Mouse (Mus musculus): ENCODE measurements at regions not wholly inside any gene's neighbourhood (a gene's known extent, or its start where the extent isn't known, plus 50 kb on each side); places are given as distances from the start of the nearest gene placed in this dataset.

DNA sequence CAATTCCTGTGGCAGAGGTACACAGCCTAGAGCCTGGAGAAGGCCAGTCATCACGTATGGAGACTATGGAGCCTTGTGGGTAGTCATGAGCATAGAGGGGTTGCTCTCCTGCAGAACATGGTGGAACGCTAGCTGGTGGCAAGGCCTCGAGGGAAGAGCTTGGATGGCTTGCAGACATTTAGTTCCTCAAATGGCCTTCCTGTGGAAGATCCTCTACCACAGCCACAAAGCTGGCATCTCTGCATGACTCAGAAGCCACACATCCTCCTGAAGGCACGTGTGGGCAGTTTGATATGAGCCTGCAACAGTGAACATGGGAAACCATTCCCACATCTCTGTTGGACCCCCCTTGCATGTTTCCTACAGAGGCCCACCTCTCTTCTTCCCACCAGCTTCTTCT is 547.9 kb upstream of the Lrrc6 start:
- ATAC-seq (ENCODE audit: low FRiP score, low read depth): no peak
- Histone ChIP-seq H3K4me1 (no peaks in the 10 kb centered on the region), H3K4me2 (replicated peaks) (no peak overlapping the region)

DNA sequence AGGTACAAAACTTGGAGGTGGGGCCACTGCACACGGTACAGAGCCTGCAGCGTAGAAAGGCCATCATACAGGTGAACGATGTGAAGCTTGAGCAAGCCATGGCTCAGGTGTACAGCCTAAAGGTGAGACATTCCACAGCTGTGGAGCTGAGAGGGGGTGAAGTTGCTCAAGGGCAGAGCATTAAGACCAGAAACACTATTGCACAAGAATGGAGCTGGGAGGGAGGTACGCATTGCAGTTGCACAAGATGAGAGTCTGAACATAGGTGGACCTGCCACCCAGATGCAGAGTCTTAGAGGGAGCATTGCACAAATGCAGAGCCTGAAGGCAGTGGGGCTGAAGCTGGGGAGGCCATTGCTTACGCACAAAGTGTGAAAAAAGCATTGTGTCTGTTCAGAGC is 547.4 kb upstream of the Lrrc6 start:
- H3K4me3 ChIP-seq: no peak overlapping the region
- 92% methylated on average over 5 of the region's 5 CpGs for WGBS
- ATAC-seq (ENCODE audit: low FRiP score, low read depth): no peak

More for the DNA sequence above, 547.9 kb upstream of the Lrrc6 start:
- 90% methylated on average over 4 of the region's 4 CpGs for whole genome bisulfite sequencing
- H3K9me3 ChIP-seq: no peaks in the 10 kb centered on the region
- H3K27me3 ChIP-seq (replicated peaks): no peaks in the 10 kb centered on the region
- H3K9ac ChIP-seq: no peak overlapping the region
- no peak overlapping the region for H3K4me3 ChIP-seq
- H3K27ac ChIP-seq: no peak overlapping the region
- H3K36me3 ChIP-seq: no peaks in the 10 kb centered on the region

DNA sequence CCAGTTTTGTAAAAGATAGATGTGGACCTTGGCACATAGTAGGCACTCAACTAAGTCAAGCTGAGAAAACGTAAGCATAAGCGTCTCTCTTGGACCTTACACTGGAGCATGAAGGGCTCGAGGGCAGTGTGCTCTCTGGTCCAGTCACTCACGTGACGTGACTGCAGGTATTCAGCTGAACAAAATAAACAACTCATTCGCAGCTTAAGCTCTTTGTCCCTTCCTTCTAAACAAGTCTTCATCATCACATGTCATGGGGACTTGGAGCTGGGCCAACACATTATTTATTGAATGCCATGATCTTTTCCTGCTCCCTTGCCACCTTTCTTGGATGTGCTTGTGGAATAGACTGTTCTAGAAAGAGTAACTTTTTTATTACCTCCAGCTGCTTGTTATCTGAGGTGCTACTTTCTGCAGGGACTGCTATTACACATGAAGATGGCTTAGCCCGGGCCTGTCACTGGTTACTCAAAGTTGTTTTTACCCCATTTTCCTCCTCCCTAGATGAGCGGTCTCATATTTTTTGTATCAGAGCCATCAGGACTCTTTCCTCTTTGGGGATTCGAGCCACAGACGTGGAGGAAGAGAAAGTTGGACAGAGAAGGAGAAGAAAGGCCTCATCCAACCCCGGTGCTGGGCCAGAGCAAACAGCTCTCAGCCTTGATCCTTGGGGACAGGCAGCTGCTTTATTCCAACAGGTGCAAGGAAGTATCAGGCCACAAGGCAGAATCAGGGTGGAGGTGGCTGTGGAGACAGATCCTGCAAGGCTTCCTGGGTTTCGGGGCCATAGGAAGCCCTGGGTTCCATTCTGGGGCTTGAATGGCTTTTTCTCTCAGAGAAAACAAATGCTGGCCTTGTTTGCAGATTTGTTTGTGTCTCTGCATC is 545.5 kb upstream of the Lrrc6 start:
- H3K4me1 ChIP-seq: no peaks in the 10 kb centered on the region
- H3K36me3 ChIP-seq: no peaks in the 10 kb centered on the region
- ATAC-seq (ENCODE audit: low FRiP score, low read depth): no peak
- no peak overlapping the region for H3K4me2 ChIP-seq (replicated peaks)
- no peak overlapping the region for H3K9ac ChIP-seq
- no peak overlapping the region for H3K27ac ChIP-seq
- H3K4me3 ChIP-seq: no peak overlapping the region
- no peaks in the 10 kb centered on the region for H3K27me3 ChIP-seq (replicated peaks)
- WGBS: 82% methylated on average over 12 of the region's 12 CpGs
- H3K9me3 ChIP-seq: no peaks in the 10 kb centered on the region

More for the DNA sequence above, 547.4 kb upstream of the Lrrc6 start:
- Histone ChIP-seq H3K36me3 (no peaks in the 10 kb centered on the region), H3K27me3 (replicated peaks) (no peaks in the 10 kb centered on the region), H3K9ac (no peak overlapping the region), H3K4me1 (no peaks in the 10 kb centered on the region), H3K4me2 (replicated peaks) (no peak overlapping the region), H3K9me3 (no peaks in the 10 kb centered on the region), H3K27ac (no peak overlapping the region)

DNA sequence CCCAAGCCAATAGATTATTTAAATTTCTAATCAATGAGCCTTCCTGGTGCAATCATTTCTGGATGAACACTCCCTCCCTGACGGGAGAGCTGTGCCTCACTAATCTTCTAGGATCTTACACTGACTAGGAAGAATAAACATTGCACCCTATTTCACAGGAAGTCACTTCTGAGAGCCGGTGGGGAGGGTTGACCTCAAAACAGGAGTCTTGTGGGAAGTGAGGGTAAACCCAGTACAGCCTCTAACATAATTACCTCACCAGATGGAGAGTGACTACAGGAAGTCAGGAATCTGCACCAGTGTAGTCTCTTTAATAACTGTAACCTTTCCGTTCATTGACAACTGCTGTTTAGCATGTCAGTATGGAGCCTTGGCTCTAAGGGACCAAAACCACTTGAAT is 544.6 kb upstream of the Lrrc6 start:
- no peak overlapping the region for H3K4me2 ChIP-seq (replicated peaks)
- H3K4me1 ChIP-seq: 0 out of 2 replicates have a peak, but pooled peaks cover 3% of the 10 kb centered on the region
- H3K36me3 ChIP-seq: no peaks in the 10 kb centered on the region
- H3K27me3 ChIP-seq (replicated peaks): no peaks in the 10 kb centered on the region
- H3K9ac ChIP-seq: no peak overlapping the region
- H3K4me3 ChIP-seq: no peak overlapping the region
- no peaks in the 10 kb centered on the region for H3K9me3 ChIP-seq
- H3K27ac ChIP-seq: no peak overlapping the region
- ATAC-seq (ENCODE audit: low FRiP score, low read depth): no peak
- 64% methylated on average over 3 of the region's 3 CpGs for WGBS

DNA sequence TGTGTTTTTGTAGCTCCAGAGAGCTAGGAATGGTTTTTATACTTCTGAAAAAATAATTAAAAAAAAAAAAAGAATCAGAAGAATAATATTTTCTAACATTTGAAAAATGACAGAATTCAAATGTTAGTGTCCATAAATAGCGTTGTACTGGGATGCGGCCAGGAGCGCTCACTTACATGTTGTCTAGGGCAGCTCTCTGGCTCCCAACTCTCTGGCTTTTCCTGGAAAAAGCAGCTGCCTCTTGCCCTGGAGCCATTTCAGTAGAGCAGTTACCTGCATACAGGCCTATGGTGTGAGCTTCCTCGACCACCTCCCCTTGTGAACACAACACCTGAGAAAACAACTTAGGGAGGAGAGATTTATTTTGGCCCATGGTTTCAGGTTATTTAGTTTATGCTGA is 544.1 kb upstream of the Lrrc6 start:
- no peaks in the 10 kb centered on the region for H3K9me3 ChIP-seq
- H3K4me3 ChIP-seq: no peak overlapping the region
- H3K27ac ChIP-seq: no peak overlapping the region
- no peaks in the 10 kb centered on the region for H3K27me3 ChIP-seq (replicated peaks)
- no peak overlapping the region for H3K4me2 ChIP-seq (replicated peaks)
- no peak for ATAC-seq (ENCODE audit: low FRiP score, low read depth)
- no peaks in the 10 kb centered on the region for H3K36me3 ChIP-seq
- H3K9ac ChIP-seq: no peak overlapping the region
- 87% methylated on average over 4 of the region's 4 CpGs for WGBS
- 0 out of 2 replicates have a peak, but pooled peaks cover 7% of the 10 kb centered on the region for H3K4me1 ChIP-seq

DNA sequence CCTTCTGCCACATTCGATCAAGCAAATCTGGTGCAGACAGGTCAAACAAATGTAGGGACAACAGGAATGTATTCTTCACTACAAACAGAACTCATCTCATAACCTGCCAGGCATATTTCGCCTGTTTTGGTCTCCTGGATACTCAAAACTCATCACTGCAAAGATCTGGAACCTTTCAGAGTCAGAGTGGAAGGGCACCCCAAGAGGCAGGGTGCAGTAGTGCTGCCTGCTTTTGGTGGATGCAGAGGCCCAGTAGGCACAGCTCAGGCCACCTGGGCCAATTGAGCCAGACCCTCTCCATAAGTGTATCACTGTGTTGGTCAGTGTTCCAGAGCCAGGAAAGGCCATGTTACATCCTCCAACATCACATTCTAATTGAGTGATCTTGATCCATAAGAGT is 541.4 kb upstream of the Lrrc6 start:
- Histone ChIP-seq H3K27me3 (replicated peaks) (no peaks in the 10 kb centered on the region), H3K4me1 (peaks cover 13% of the 10 kb centered on the region; the same call in 1 of the 2 replicates), H3K36me3 (no peaks in the 10 kb centered on the region), H3K9me3 (no peaks in the 10 kb centered on the region), H3K4me3 (no peak overlapping the region), H3K9ac (no peak overlapping the region), H3K27ac (no peak overlapping the region), H3K4me2 (replicated peaks) (no peak overlapping the region)
- WGBS: 82% methylated on average over 2 of the region's 2 CpGs
- no peak for ATAC-seq (ENCODE audit: low FRiP score, low read depth)

DNA sequence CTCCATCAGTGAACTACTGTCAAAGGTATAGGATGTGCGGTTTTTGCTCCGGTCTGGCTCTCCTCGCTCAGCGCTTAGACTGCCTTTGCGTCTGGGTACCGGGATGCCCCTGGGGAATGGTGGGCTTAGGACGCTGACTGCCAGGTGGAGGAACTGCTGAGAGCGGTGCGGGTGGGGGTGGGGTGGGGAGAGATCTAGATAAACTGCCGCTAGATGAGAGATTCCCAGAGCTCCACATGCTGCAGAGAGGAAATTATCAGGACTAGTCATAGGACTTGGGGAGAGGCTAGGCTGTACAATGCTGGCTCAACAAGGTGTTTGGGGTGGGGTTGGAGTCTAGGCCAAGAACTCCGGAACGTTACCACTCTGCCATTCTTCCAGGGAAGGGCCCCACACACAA is 539.5 kb upstream of the Lrrc6 start:
- ATAC-seq (ENCODE audit: low FRiP score, low read depth): peak; percentile 35; the same call in 1 of the 2 replicates
- peaks cover 13% of the 10 kb centered on the region; the same call in 1 of the 2 replicates for H3K4me1 ChIP-seq
- H3K4me2 ChIP-seq (replicated peaks): peak overlapping the region; percentile 63
- H3K9ac ChIP-seq: no peak overlapping the region
- H3K27ac ChIP-seq: no peak overlapping the region
- no peaks in the 10 kb centered on the region for H3K27me3 ChIP-seq (replicated peaks)
- H3K4me3 ChIP-seq: no peak overlapping the region
- no peaks in the 10 kb centered on the region for H3K36me3 ChIP-seq
- no peaks in the 10 kb centered on the region for H3K9me3 ChIP-seq
- WGBS: 61% methylated on average over 12 of the region's 12 CpGs

DNA sequence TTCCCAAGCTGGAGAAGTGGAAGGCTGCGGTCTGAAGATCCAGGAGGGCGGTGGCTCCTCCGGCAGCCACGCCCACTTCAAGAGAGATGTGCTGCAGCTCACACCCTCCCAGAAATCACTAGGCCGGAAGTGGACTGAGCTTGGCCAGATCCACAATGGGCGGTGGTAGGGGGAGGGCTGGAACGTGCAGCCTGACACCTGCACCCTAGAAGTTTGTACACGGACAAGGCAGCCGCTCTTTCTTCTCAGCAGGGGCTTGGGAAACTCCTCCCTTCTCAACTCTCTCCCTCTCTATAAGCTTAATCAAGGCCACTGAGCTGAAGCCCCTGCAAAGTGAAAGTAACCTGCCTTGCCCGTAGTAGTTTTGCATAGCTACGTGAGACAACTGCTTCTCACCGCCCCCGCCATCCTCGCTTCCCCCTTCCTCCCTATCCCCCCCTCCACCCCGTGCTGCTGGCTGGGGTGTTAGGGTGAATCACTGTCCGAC is 538.8 kb upstream of the Lrrc6 start:
- Histone ChIP-seq H3K9ac (0 out of 2 replicates have a peak overlapping the region, but pooled peaks have one; percentile 23), H3K4me2 (replicated peaks) (peak overlapping the region; percentile 63), H3K27me3 (replicated peaks) (no peaks in the 10 kb centered on the region), H3K27ac (no peak overlapping the region), H3K9me3 (no peaks in the 10 kb centered on the region), H3K4me1 (peaks cover 13% of the 10 kb centered on the region; the same call in 1 of the 2 replicates), H3K4me3 (peak overlapping the region; percentile 34), H3K36me3 (no peaks in the 10 kb centered on the region)
- peak; percentile 90 for ATAC-seq (ENCODE audit: low FRiP score, low read depth)
- 4% methylated on average over 16 of the region's 16 CpGs for WGBS

DNA sequence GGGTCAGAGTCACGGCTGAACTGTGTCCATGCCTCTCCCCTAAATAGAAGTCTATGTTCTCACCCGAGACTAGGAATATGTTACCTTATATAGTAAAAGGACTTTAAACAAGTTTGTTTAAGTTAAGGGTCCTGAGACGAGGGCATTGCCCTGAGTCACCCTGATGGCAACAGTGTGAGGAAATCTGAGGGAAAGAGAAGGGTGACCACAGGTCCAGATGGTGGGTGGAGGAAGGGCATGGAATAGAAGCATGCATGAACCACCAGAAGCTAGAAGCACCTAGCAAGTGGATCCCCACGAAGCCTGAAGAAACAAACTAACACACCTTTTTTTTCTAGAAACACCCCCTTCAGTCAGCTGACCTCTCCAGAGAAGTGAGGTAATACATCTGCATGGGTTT is 536.9 kb upstream of the Lrrc6 start:
- no peak overlapping the region for H3K4me3 ChIP-seq
- 80% methylated on average over 4 of the region's 4 CpGs for WGBS
- no peak overlapping the region for H3K9ac ChIP-seq
- no peak overlapping the region for H3K4me2 ChIP-seq (replicated peaks)
- H3K36me3 ChIP-seq: no peaks in the 10 kb centered on the region
- H3K27ac ChIP-seq: no peak overlapping the region
- no peak for ATAC-seq (ENCODE audit: low FRiP score, low read depth)
- H3K9me3 ChIP-seq: no peaks in the 10 kb centered on the region
- H3K27me3 ChIP-seq (replicated peaks): no peaks in the 10 kb centered on the region
- H3K4me1 ChIP-seq: peaks cover 13% of the 10 kb centered on the region; the same call in 1 of the 2 replicates

DNA sequence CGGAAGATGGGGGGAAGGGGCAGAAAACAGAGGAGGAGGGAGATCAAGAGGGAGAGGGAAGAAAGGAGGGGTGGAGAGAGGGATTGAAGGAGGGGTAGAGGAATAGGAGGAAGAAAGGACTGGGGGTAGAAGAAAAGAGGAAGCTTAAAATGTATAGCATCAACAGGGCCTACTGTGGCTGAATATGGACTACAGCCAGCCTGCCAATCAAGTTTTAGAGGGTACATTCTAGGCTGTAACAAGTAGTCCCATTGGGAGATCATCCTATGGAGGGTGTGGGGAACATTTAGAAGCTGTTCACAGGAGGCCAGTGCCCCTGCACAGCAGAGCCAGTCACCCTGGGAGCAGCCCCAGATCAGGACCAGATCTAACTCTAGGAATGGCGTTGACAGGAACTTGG is 535.6 kb upstream of the Lrrc6 start:
- no peaks in the 10 kb centered on the region for H3K9me3 ChIP-seq
- no peak overlapping the region for H3K4me2 ChIP-seq (replicated peaks)
- H3K4me1 ChIP-seq: peaks cover 13% of the 10 kb centered on the region; the same call in 1 of the 2 replicates
- no peak overlapping the region for H3K27ac ChIP-seq
- no peak for ATAC-seq (ENCODE audit: low FRiP score, low read depth)
- H3K27me3 ChIP-seq (replicated peaks): no peaks in the 10 kb centered on the region
- 66% methylated on average over 2 of the region's 2 CpGs for WGBS
- no peak overlapping the region for H3K9ac ChIP-seq
- H3K4me3 ChIP-seq: no peak overlapping the region
- no peaks in the 10 kb centered on the region for H3K36me3 ChIP-seq

DNA sequence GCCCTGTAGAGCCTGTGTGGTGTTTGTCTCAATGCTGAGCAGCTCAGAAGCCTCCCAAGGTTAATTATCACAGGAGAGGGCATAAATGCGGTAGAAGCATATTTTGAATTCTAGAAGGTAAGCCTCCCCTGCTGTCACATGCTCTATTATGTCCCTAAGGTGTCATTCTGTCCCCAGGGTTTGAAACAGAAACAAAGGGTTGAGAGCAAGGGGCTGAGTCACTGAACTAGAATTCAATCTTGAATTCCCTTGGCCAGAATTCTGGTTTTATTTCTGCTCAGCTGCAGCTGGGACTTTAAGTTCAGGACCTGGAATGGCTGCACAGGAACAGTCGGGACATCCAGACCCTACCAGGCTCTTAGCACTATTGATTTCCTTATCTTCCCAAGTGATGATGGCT is 533.2 kb upstream of the Lrrc6 start:
- no peak for ATAC-seq (ENCODE audit: low FRiP score, low read depth)
- H3K4me3 ChIP-seq: no peak overlapping the region
- no peaks in the 10 kb centered on the region for H3K36me3 ChIP-seq
- no peaks in the 10 kb centered on the region for H3K27me3 ChIP-seq (replicated peaks)
- H3K4me2 ChIP-seq (replicated peaks): no peak overlapping the region
- no peak overlapping the region for H3K27ac ChIP-seq
- peaks cover under 1% of the 10 kb centered on the region; the same call in 1 of the 2 replicates for H3K4me1 ChIP-seq
- H3K9me3 ChIP-seq: no peaks in the 10 kb centered on the region
- WGBS: 80% methylated on average over 2 of the region's 2 CpGs
- no peak overlapping the region for H3K9ac ChIP-seq

DNA sequence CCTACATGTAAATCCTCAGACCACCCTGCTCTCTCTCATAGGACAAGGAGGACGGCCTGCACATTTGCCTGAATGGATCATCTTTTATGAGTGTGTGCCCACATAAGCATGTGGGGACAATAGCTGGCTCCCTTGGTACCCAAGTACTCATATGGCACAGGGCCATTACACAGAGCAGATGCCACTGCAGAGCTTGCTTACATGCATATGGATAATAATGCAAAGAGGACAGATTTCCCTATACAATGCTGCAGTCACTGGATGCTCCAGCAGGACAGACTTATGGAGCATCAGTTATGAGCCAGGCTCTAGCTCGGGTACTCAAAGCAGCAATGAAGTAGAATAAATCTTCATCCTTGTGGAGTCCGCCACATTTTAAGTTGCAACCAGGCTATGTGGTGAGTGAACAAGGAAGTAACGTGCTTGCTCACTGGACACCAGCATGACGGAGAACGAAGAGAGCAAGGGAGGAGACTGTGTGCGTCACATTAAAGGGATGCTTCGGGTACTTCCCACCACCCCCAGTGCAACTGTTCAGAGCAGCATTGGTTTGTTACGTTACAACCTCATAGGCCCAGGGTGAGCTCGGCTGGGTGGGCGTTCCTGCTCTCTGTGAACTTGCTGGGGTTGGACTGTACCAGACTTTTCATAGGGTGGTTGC is 531.3 kb upstream of the Lrrc6 start:
- H3K4me2 ChIP-seq (replicated peaks): no peak overlapping the region
- no peak overlapping the region for H3K4me3 ChIP-seq
- H3K9ac ChIP-seq: no peak overlapping the region
- H3K27ac ChIP-seq: no peak overlapping the region
- H3K36me3 ChIP-seq: no peaks in the 10 kb centered on the region
- no peaks in the 10 kb centered on the region for H3K4me1 ChIP-seq
- no peak for ATAC-seq (ENCODE audit: low FRiP score, low read depth)
- no peaks in the 10 kb centered on the region for H3K9me3 ChIP-seq
- WGBS: 88% methylated on average over 11 of the region's 11 CpGs
- no peaks in the 10 kb centered on the region for H3K27me3 ChIP-seq (replicated peaks)
